Mouse (Mus musculus): ENCODE measurements around the gene Tbc1d22a.
"Not testable (repeated sequence)": the region's sequence is repeated elsewhere in the genome, so short reads cannot be mapped to it uniquely, and the experiment has no call there.

Gene Tbc1d22a

DNA sequence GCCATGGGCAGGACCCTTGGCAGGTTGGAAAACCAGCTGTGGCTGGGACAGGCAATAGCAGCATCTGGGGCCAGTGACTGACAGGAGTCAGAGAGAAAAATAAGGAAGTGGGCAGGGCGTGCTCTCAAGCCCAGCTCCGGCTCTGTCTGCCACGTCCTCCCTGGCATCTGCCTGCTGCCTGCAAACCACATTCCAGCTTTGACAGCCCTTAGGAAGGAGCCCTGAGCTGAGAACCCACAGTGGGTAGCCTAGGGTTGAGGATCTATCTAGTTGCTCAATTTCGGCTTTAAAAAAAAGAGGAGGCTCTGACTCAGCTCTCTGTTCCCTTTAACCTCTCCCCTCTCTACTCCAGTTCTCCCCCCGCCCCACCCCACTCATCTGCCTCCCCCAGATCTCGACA, 11.6 kb upstream of the Tbc1d22a start:
- no peak for DNase-seq (ENCODE audit: low read depth, low spot score)

DNA sequence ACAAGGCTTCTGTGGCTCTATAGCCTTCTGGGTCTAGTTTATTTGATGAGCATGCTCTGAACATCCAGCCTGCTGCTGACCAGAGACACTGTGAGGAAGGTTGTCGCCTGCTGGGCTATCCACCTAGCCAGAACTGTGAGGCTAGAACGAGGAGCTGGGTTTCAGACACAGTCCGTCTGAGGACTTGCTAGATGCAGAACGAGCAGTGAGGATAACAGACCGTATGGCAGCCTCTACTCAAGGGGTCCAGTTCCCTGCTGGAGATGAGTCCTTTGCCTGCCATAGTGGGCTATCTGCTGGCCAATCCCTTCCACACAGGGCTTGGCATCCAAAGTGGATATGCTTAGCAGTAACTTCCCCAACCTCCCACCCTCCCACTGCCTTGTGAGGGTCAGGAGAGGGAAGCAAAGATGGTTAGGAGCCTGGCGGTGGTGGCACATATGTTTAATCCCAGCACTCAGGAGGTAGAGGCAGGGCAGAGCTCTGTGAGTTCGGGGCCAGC, 10.9 kb upstream of the Tbc1d22a start:
- DNase-seq (ENCODE audit: low read depth, low spot score), result no peak

GRCm38 (mm10) chr15:86203942-86204561, 10.2 kb upstream of the Tbc1d22a start:
- no peak for DNase-seq (ENCODE audit: low read depth, low spot score)

DNA sequence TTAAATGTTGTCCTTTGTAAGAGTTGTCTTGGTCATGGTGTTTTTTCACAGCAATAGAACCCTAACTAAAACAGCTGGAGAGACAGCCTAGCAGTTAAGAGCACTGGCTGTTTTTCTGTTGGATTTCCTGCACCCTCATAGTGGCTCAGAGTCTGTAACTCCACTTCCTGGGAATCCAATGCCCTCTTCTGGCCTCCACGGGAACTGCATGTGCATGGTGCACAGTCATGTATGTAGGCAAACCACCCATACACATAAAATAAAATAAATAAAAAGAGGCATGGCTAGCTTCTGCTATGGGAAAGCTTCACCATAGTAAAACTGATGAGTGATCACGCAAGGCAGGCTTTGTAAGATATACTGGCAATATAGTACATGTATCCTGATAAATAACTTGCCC, 9.0 kb upstream of the Tbc1d22a start:
- DNase-seq (ENCODE audit: low read depth, low spot score), result no peak

DNA sequence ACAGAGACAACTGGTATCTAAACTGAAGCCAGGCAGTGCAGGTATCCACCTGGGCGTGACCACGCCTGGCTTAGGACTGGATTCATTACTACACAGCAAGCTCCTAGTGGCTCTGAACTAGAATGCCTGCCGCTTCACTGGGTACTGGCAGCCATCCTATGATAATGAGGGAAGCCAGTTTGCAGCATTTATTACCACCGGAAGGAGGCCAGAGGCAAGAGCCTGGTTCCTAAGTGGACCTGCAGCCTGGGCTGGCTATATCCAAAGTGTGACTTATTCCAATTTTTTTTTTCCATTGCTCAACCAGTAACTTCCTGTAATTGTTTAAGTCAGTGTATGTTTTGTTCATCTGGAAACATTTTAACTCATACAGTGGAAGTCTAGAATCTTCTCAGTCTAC, 7.9 kb upstream of the Tbc1d22a start:
- no peak for DNase-seq (ENCODE audit: low read depth, low spot score)

- DNase-seq (ENCODE audit: low read depth, low spot score), result not testable (repeated sequence)
Measured at GRCm38 (mm10) chr15:86212193-86212592, 2.1 kb upstream of the Tbc1d22a start.

- no peak for DNase-seq (ENCODE audit: low read depth, low spot score)
Measured at GRCm38 (mm10) chr15:86214549-86215201, 416 bp downstream of the Tbc1d22a start.

GRCm38 (mm10) chr15:86216641-86217040, 2.4 kb downstream of the Tbc1d22a start:
- DNase-seq (ENCODE audit: low read depth, low spot score), result not testable (repeated sequence)

DNA sequence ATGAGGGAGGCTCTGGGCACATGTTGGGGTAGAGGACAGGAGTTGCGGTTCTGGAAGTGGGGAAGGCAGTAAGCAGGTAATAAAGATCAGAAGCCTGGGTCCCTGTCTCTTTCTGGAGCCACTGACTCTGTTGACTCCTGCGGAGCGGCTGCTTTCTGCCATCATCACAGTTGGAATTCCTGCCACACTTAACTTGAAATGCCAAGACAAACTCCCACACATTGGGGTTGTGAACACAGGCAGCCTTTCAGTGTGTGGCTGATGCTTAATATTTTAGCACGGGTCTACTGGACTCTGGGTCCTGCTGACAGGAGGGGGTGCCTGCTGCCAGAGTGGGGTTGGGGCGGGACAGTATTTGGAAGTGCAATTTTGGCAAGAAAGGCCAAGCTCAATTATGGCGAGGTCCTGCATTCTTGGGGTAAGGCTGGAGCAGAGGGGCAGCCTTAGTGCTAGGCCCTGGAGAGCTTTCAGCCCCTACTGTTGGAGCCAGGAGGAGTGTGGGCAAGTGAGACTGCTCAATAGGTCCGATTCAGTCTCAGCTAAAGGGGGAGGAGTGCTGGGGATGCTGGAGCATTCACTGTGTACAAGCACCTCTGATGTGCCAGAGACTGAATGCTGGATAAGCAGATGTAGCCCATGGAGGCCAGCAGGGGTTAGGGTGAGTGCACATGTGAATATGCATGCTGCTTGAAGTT, 5.4 kb downstream of the Tbc1d22a start:
- no peak for DNase-seq (ENCODE audit: low read depth, low spot score)

GRCm38 (mm10) chr15:86220229-86220630, 6.0 kb downstream of the Tbc1d22a start:
- DNase-seq (ENCODE audit: low read depth, low spot score), result no peak

GRCm38 (mm10) chr15:86220715-86221114, 6.5 kb downstream of the Tbc1d22a start:
- no peak for DNase-seq (ENCODE audit: low read depth, low spot score)

GRCm38 (mm10) chr15:86221369-86221768, 7.1 kb downstream of the Tbc1d22a start:
- DNase-seq (ENCODE audit: low read depth, low spot score), result no peak

- not testable (repeated sequence) for DNase-seq (ENCODE audit: low read depth, low spot score)
Measured at GRCm38 (mm10) chr15:86221901-86222300, 7.6 kb downstream of the Tbc1d22a start.

DNA sequence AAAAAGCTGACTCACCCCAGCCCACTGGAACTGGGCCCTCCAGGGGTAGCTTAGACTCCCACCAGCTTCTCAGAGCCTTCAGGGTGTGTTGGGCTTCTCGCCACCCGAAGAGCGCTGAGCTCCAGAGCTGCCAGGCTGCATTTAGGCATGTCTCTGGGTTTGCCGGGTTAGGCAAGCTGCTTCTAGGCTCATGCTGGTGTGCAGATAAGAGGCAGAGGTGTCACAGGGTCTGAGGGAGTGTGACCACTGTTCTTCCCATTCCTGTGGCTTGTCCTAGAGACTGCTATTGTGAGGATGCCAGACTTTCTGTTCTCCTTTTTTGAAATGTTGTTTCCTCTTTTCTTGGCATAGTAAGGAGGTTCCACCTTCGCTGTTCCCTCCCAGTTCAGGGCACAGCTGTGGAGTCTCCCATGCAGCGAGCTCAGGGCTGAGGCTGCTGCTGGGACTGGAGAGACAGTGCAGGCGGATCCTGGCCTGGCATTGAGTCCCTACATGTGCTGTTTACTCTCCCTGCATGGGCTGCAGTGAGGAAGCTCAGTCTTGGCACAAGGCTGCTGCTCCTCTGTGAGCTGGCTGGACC, 10.8 kb downstream of the Tbc1d22a start:
- no peak for DNase-seq (ENCODE audit: low read depth, low spot score)

GRCm38 (mm10) chr15:86226221-86226620, 12.0 kb downstream of the Tbc1d22a start:
- DNase-seq (ENCODE audit: low read depth, low spot score), result no peak

DNA sequence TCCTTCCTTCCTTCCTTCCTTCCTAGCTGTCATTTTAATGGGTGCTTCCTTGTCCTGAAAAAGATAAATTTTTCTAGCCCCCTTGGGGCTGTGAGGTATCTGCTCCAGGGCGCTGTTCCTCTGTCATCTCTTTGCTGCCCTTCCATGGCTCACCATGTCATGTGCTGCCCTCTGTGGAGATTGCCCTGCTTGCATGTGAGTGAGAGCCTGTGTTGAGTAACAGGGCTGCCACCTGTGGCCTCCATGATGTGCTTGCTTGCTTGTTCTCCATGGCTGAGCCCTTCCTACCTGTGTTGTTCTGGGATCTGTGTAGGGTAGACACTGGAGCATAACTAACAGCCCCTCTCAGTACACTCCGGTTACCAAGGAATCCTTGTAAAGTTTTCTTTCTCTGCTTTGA, 12.7 kb downstream of the Tbc1d22a start:
- no peak for DNase-seq (ENCODE audit: low read depth, low spot score)

DNA sequence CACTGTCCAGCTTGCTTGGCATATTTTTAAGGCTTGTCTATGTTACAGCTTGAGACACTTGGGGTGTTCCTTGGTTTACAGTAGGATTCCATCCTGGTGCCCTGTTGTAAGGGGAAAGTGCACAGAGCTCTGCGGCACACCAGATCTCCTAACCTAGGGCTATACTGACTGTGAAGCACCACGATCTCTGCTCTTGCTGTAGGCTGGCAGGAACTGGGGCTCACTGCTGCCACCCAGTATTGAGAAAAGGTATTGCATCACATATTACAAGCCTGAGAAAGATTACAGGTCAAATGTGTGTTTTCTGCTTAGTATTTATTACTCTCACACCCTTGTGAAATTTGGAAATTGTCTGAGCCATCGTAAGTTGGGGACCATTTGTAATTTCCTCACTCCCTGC, 13.9 kb downstream of the Tbc1d22a start:
- DNase-seq (ENCODE audit: low read depth, low spot score), result no peak

DNA sequence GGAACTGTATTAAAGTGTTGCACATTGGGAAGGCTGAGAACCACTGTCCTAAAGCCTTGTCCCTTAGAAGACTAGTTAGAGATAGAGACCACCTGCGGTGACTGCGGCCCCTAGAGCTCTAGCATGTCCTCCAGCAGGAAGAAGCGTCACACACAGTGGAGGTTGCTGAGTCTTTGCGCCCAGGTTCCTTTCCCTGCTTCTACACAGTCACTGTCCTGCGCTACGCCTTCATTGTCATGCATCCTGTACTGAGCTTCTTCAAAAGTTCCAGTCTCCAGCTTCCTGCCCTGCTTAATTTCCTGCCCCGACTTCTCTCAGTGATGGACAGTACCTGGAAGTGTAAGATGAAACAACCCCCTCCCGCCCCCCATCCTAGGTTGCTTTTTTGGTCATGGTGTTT, 14.8 kb downstream of the Tbc1d22a start:
- DNase-seq (ENCODE audit: low read depth, low spot score), result no peak

GRCm38 (mm10) chr15:86229623-86230022, 15.4 kb downstream of the Tbc1d22a start:
- DNase-seq (ENCODE audit: low read depth, low spot score), result no peak

DNA sequence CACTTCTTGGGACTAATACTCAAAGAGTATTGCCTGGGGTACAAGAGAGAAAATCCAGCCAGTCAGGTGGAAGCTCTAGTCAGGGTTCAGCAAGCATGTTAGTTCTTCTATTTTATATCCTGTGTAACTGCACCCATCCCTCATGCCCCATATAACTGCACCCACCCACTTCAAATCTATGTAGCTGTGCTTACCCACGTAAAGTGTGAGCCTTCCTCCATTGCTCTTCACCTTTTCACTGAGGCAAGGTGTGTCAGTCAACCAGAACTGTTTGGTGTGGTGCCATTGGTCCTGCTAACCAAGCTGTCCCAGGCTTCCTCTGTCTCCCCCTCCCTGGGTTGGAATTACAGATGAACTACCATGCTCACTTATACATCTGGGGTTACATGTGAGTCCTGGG, 16.9 kb downstream of the Tbc1d22a start:
- DNase-seq (ENCODE audit: low read depth, low spot score), result no peak

DNA sequence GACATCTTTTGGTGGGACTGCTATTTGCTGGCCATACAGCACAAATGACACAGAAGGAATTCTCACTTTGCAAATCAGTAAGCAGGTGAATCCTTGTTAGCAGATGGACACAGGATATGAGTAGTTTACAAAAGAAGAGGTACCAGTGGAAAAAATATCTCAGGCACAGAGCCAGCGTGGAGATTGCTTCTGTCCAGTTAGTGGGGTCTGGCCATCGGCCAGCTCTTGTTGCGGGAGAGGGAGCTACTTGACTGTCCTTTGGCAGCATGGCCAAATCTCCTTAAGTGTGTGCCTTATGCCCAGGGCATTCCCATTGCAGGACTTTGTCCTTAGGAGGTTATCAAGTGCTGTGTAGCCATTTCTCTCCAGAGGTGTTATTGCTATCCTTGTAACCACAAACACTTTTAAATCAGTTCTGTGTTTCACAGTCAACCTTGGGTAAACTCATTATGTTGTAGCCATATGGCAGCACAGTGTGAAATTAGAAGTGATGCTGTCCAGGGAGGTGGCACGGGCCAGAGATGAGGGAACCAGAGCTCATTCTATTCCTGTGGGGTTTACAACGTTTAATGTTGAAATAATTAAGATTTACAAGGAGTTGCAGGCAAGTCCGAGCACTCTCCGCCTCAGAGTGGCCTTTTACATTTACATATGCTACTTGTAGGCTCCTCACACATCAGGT, 17.7 kb downstream of the Tbc1d22a start:
- DNase-seq (ENCODE audit: low read depth, low spot score), result no peak

- DNase-seq (ENCODE audit: low read depth, low spot score), result no peak
Measured at GRCm38 (mm10) chr15:86234001-86234400, 19.7 kb downstream of the Tbc1d22a start.

Measured in retina, postnatal 7 days (tissue).